Mouse (Mus musculus) liver, adult 2 months (tissue): Measurements from ENCODE around the gene Klhdc7b. TPM values are rescaled to one million over a fixed set of nuclear protein-coding genes. Genes with fewer than 3 reads are reported as not detected.

ENCODE experiments used
- DNase-seq: peaks from one replicate; pipeline ENCODE4 v3.0.0-alpha.2; 2011; ENCODE audit warnings: low read depth, low spot score; ENCODE audit errors: extremely low read depth
- H3K27ac ChIP-seq: fragments of 200-500 bp; replicated peaks from 2 replicates; pipeline ENCODE4 v1.5.1; 2012; ENCODE audit warnings: low read depth, mild to moderate bottlenecking, control low read depth, inconsistent platforms, low read length; ENCODE audit not compliant: insufficient read depth
- H3K27me3 ChIP-seq: fragments of 200-500 bp; 2 replicates; pipeline ENCODE4 v1.6.1; 2012; ENCODE audit warnings: mild to moderate bottlenecking, moderate library complexity, low read length, inconsistent platforms; ENCODE audit not compliant: control insufficient read depth, insufficient read depth
- H3K36me3 ChIP-seq: fragments of 200-500 bp; 2 replicates; pipeline ENCODE4 v1.6.1; 2012; ENCODE audit warnings: low read length, inconsistent platforms; ENCODE audit not compliant: control insufficient read depth, insufficient read depth
- H3K4me1 ChIP-seq: fragments of 200-500 bp; 2 replicates; pipeline ENCODE4 v1.6.1; 2011; ENCODE audit warnings: low read length; ENCODE audit not compliant: control insufficient read depth, insufficient read depth
- H3K4me3 ChIP-seq: fragments of 200-500 bp; 2 replicates; pipeline ENCODE4 v1.5.1; 2011; ENCODE audit warnings: low read depth, mild to moderate bottlenecking, control low read depth, low read length, moderate library complexity; ENCODE audit not compliant: insufficient read depth
- H3K79me2 ChIP-seq: fragments of 200-500 bp; 2 replicates; pipeline ENCODE4 v1.6.1; 2012; ENCODE audit warnings: inconsistent platforms, mild to moderate bottlenecking, low read length, moderate library complexity; ENCODE audit not compliant: control insufficient read depth, insufficient read depth
- H3K9ac ChIP-seq: fragments of 200-500 bp; 2 replicates; pipeline ENCODE4 v1.6.1; 2012; ENCODE audit warnings: low read depth, mild to moderate bottlenecking, control low read depth, inconsistent platforms, low read length
- CTCF ChIP-seq: fragments of 200-500 bp; IDR thresholded peaks from 2 replicates; pipeline ENCODE4 v1.5.1; 2011; ENCODE audit warnings: low read depth, low read length, control low read depth
- POLR2A ChIP-seq: fragments of 200-500 bp; IDR thresholded peaks from 2 replicates; pipeline ENCODE4 v1.6.1; 2011; ENCODE audit warnings: low read length, control low read depth; ENCODE audit not compliant: insufficient read depth; ENCODE audit errors: extremely low read depth
- WGBS: fragments of 180-500 bp; shearing (Covaris S2); methylation state at CpG from one replicate; pipeline ENCODE4 v1.1.7; 2018; 5-methylcytosine and 5-hydroxymethylcytosine counted together
- polyA plus RNA-seq: library from polyadenylated mRNA; depleted of rRNA; stranded (reverse); fragments of >200 nt; gene quantifications from 2 replicates; pipeline ENCODE4 v1.2.3, GENCODE M21; 2012
- total RNA-seq: library from RNA; depleted of rRNA; stranded (reverse); fragments of >200 nt; gene quantifications from 2 replicates; pipeline ENCODE4 v1.2.3, GENCODE M21; 2014

The Klhdc7b gene
- total and polyA plus RNA-seq, 2 experiments: 0.28 to 0.34 TPM

- H3K27ac ChIP-seq: no peak overlapping the region
- peaks cover 4% of the 10 kb centered on the region; the same call in 1 of the 2 replicates for H3K79me2 ChIP-seq
- WGBS: 71% methylated on average over 13 of the region's 13 CpGs
- H3K4me1 ChIP-seq: peaks cover 7% of the 10 kb centered on the region
- no peak overlapping the region for H3K9ac ChIP-seq
- TF ChIP-seq POLR2A (no peak), CTCF (no peak)
- H3K36me3 ChIP-seq: peaks cover 8% of the 10 kb centered on the region; the same call in 1 of the 2 replicates
- H3K4me3 ChIP-seq: no peak overlapping the region
- no peaks in the 10 kb centered on the region for H3K27me3 ChIP-seq
- DNase-seq: no peak
These were observed 12.6 kb upstream of the Klhdc7b start for GRCm38 (mm10) chr15:89372068-89372467.

GRCm38 (mm10) chr15:89372536-89372935 is 12.2 kb upstream of the Klhdc7b start:
- H3K27me3 ChIP-seq: no peaks in the 10 kb centered on the region
- H3K4me1 ChIP-seq: peaks cover 8% of the 10 kb centered on the region
- H3K36me3 ChIP-seq: peaks cover 8% of the 10 kb centered on the region; the same call in 1 of the 2 replicates
- no peak for DNase-seq
- no peak overlapping the region; the same call in 1 of the 2 replicates for H3K9ac ChIP-seq
- H3K4me3 ChIP-seq: no peak overlapping the region
- TF ChIP-seq POLR2A: no peak
- TF ChIP-seq CTCF: no peak
- H3K79me2 ChIP-seq: peaks cover 4% of the 10 kb centered on the region; the same call in 1 of the 2 replicates
- H3K27ac ChIP-seq: no peak overlapping the region
- 73% methylated on average over 7 of the region's 7 CpGs for WGBS

DNA sequence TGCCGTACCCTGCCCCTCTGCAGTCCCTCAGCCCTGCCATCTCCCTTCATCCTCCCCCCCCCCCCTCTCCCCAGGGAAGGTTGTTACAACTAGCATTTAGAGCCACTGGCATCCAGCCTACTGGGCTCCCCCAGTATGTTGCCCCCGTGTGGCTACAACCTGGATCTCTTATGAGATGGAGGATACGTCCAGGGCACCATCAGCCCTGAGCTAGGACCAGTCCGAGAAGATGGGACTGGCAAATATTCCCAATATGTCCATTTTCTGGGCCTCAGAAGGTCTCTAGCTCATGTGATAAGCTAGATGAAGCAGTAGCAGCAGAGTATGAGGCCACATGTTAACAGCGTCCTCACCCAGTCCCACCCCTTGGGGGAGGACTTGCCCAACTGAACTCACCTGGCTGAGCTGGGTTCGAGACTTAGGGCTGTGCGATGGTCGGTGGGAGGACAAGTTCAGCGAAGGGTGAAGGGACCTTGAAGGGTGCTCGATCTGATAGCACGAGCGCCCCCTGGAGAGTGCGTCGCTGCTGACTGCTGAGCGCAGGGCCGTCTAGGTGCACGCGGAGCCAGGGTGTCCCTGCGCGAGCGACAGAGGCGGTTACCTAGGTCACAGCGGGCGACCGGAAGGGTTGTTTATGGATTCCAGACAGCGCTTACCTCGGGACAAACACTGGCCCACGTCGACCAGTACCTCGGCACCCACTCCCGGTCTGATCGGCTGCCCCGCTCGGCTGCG is 11.5 kb upstream of the Klhdc7b start:
- Histone ChIP-seq H3K4me3 (peak overlapping the region; percentile 67), H3K27me3 (no peaks in the 10 kb centered on the region), H3K36me3 (peaks cover 6% of the 10 kb centered on the region; the same call in 1 of the 2 replicates), H3K9ac (peak overlapping the region; percentile 88), H3K27ac (peak overlapping the region; percentile 93), H3K79me2 (peaks cover 4% of the 10 kb centered on the region; the same call in 1 of the 2 replicates), H3K4me1 (peaks cover 15% of the 10 kb centered on the region)
- DNase-seq: peak; percentile 77
- under 1% methylated on average over 35 of the region's 35 CpGs for WGBS
- TF ChIP-seq POLR2A (no peak), CTCF (peak; percentile 81)

DNA sequence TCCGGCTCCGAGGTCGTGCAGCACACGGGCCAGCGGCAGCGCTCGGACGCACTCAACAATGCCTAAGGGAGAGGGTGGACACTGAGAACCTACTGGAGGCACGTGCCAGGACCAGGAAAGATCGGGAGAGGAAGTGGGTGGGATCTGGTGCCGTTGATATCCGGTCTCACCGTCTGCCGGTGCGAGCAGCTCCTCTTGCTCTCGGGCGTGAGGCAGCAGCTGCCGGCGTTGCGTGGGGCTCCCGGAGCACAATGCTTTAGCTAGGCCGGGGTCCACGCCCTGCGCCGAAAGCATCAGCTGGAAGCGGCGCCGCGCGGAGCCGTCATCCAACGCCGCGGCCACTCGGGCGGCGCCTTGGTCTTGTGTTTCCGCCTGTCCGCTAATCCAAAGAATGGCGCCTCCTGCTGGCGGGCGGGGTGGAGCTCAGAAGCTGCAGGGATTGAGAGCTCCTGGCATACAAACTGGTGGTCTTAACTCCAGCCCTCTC is 10.9 kb upstream of the Klhdc7b start, which contains the start of gene Sco2:
Gene Sco2 (minus strand): TSS at position 85 of the 487 bp plus-strand sequence.
- Histone ChIP-seq H3K9ac (peak within 1 kb of the TSS; percentile 88), H3K79me2 (peaks cover 4% of the 10 kb centered on the region; the same call in 1 of the 2 replicates), H3K4me1 (peaks cover 16% of the 10 kb centered on the region), H3K27me3 (no peaks in the 10 kb centered on the region), H3K36me3 (peaks cover 6% of the 10 kb centered on the region; the same call in 1 of the 2 replicates), H3K4me3 (peak within 1 kb of the TSS; percentile 67), H3K27ac (peak within 1 kb of the TSS; percentile 93)
- TF ChIP-seq POLR2A (peak; percentile 66), CTCF (peak; percentile 86)
- DNase-seq: peak; percentile 86
- under 1% methylated on average over 42 of the region's 42 CpGs for WGBS

DNA sequence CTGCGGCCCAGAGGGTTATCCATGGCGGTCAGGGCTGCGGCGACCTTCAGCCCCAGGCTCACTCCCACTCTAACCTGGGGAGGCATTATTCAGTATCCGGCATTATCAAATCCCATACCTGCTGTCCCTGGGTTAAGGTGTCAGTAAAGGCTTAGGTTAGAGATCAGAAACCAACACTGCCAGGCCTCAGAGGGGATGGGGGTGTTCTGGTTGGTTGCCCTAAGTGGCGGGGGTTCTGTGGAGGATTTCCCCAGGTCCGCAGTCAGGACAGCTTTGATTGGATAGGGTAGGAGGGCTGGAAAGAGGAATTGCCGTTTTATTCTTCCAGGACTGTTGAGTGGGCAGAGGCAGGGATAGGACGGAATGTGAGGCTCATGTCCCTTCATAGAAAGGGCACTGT is 10.4 kb upstream of the Klhdc7b start:
- TF ChIP-seq POLR2A (no peak), CTCF (no peak)
- DNase-seq: peak; percentile 26
- peak overlapping the region; percentile 93 for H3K27ac ChIP-seq
- H3K36me3 ChIP-seq: peaks cover 6% of the 10 kb centered on the region; the same call in 1 of the 2 replicates
- peak overlapping the region; percentile 67 for H3K4me3 ChIP-seq
- 22% methylated on average over 9 of the region's 9 CpGs for WGBS
- H3K4me1 ChIP-seq: peaks cover 16% of the 10 kb centered on the region
- H3K79me2 ChIP-seq: peaks cover 4% of the 10 kb centered on the region; the same call in 1 of the 2 replicates
- H3K9ac ChIP-seq: peak overlapping the region; percentile 88
- no peaks in the 10 kb centered on the region for H3K27me3 ChIP-seq
